Mouse (Mus musculus) mouse embryonic stem cell (cell line): ENCODE measurements around the gene 0610037L13Rik.

Experiments used
- in situ Hi-C, 2 experiments: fragments of 300-500 bp; cut with MboI; formaldehyde crosslinking; loops; 1 replicate in 1 of 2; 3 replicates in 1 of 2; pipeline ENCODE4 v1.14.3; 2019 to 2020; ENCODE audit warnings: low sequenced_read_pairs in 2 of 2, low pct_unique_long_range_greater_than_20kb in 1 of 2, mixed read lengths in 1 of 2; ENCODE audit not compliant: unreplicated experiment in 1 of 2

The 0610037L13Rik gene

GRCm38 (mm10) chr4:107889731-107890432 lies at the start of gene 0610037L13Rik:
TSS of gene 0610037L13Rik (plus strand) at chr4:107889813.
- in situ Hi-C loops: no loop called here

- in situ Hi-C loops: loop anchor here (5.0 kb wide), 2 partner anchors 76 to 111 kb away; no protein-coding TSS in a partner anchor
These were observed 45.9 kb upstream of the 0610037L13Rik start for GRCm38 (mm10) chr4:107843687-107844086.

- in situ Hi-C loops: loop anchor here (5.0 kb wide), 2 partner anchors 78 to 113 kb away; no protein-coding TSS in a partner anchor
These were observed 44.6 kb upstream of the 0610037L13Rik start for GRCm38 (mm10) chr4:107844971-107845370.

DNA sequence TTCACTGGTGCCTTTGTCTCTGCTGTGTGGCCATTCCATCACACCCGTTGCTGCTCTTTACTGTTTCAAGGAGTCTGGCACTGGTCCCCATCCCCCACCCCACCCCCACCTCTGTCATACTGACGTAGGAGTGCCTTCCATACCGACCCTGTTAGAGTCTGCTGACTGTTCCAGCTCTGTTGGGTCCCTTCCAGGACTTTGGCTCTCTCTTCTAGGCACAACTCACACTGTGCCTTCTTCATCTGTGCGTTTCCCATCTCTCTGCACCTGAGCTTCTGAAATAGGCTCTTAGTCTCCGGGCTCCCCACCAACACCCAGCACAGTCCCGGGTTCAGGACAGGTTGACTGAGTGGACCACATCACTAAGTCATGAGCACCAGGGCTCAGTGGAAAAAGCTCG lies 42.8 kb upstream of the 0610037L13Rik start:
- in situ Hi-C loops: no loop called here

- in situ Hi-C loops: no loop called here
These were observed 41.1 kb upstream of the 0610037L13Rik start for GRCm38 (mm10) chr4:107848546-107848945.

DNA sequence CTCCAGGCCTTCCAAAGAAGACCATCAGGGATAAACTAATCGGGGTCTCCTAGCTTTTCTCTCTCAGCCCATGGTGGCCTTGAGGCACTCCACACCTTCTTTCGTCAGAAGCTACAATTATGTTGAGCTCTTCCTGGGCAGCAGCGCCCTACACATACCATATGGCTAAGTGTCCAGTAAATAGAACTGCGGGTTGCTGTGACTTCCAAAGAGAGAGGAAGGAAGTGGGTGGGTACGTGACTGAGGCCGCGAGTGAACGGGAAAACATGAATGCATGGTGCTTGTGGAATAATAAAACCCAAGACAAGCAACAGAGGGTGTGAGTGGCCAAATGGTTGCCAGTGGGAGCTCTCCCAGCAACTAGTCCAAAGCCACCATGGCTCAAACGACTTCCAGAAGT lies 40.0 kb upstream of the 0610037L13Rik start:
- in situ Hi-C loops: loop anchor here in 1 of 2 experiments (10.0 kb wide), 1 partner anchor 115 kb away; no protein-coding TSS in a partner anchor

DNA sequence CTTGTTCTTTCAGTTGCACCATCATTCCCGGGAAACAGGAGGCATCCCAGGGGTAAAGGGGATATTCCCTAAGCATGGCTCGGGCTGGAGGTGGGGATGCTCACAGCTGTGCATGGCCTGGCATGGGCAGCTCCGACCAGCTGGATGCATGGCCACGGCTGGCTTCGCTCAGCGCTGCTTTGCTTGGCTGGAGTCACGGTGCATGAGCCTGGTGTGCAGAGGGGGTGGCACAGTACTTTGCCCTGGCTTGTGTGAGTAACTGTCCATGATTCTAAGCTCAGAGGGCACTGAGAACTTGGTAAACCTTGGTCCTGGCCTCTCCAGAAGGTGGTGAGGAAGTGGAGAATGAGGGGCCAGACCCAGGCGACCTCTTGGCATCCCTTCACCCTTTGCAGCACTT lies 39.5 kb upstream of the 0610037L13Rik start:
- in situ Hi-C loops: loop anchor here in 1 of 2 experiments (10.0 kb wide), 1 partner anchor 115 kb away; no protein-coding TSS in a partner anchor

DNA sequence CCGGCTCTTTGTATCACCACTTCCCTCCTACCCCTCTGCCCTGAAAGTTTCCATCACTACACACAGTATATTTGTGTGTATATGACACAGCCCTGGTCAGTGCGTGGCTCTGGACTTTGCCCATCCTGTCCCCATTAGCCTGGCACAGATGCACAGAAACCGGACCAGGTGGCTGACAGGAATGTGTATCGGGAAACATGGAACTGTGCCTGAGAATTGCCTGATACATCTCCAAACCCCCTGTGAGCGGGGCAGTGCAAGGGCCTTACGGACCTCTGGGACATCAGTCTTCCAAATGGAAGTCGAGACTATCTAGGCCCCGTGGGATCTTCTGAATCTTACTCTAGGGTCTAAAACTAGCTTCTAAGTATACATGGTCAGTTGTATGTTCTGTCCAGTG lies 36.3 kb upstream of the 0610037L13Rik start:
- in situ Hi-C loops: loop anchor here in 1 of 2 experiments (10.0 kb wide), 1 partner anchor 119 kb away; no protein-coding TSS in a partner anchor

GRCm38 (mm10) chr4:107853836-107854235 lies 35.8 kb upstream of the 0610037L13Rik start:
- in situ Hi-C loops: loop anchor here in 1 of 2 experiments (10.0 kb wide), 1 partner anchor 119 kb away; no protein-coding TSS in a partner anchor

DNA sequence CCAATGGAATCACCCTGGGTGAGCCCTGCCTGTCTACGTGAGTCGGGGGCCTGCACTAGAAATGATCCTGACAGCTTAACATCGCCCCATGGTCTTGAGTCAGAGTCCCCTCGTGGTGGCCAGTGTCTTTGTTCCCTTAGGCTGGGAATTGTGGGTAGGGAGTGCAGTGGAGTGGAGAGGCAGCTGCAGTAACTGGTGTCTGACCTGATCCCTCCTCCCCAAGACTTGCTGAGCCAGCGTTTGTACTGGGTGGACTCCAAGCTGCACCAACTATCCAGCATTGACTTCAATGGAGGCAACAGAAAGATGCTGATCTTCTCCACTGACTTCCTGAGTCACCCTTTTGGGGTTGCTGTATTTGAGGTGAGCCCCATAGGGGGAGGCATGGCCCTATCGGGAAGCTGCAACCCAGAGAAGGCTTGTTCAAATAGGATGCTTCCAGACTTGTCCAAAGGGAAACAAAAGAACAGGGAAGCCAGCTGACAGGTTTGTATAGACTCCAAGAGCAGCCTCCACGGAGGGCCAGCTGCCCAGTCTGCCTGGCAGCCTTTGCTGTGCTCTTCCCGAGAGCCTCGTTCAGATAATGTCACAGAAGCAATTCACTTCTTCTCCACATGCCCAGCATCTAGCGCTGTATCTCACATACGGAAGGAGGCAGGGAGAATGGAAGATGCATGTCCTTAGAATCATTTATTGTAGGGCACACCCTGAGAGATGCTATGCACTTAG lies 32.5 kb upstream of the 0610037L13Rik start:
- in situ Hi-C loops: loop anchor here in 1 of 2 experiments (10.0 kb wide), 1 partner anchor 122 kb away; no protein-coding TSS in a partner anchor

GRCm38 (mm10) chr4:107858995-107859394 lies 30.6 kb upstream of the 0610037L13Rik start:
- in situ Hi-C loops: loop anchor here in 1 of 2 experiments (10.0 kb wide), 1 partner anchor 124 kb away; no protein-coding TSS in a partner anchor

- in situ Hi-C loops: no loop called here
These were observed 24.7 kb upstream of the 0610037L13Rik start for GRCm38 (mm10) chr4:107864866-107865265.

GRCm38 (mm10) chr4:107879254-107880050 lies 10.2 kb upstream of the 0610037L13Rik start, which contains the start of gene Magoh:
TSS of gene Magoh (plus strand) at chr4:107879755.
- in situ Hi-C loops: no loop called here

DNA sequence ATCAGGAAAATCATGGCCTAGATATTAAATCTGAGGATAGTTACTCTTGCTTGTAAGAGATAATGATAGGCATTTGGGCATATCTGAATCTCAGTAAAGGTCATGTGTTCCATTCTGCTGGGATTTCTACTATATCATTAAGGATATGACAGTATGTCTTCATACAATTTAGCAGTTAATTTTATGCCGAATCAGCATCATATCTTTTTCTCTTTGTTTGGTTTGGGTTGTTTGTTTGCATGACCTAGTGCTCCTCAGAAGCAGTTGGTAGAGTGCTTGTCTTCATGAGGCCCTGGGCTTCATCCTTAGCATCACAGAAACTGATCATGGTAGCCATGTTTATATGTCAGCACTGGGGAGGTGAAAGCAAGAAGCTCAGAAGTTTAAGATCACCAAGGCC lies 8.0 kb upstream of the 0610037L13Rik start:
- in situ Hi-C loops: no loop called here

GRCm38 (mm10) chr4:107886371-107886770 lies 3.2 kb upstream of the 0610037L13Rik start:
- in situ Hi-C loops: no loop called here

GRCm38 (mm10) chr4:107889385-107889730 lies 255 bp upstream of the 0610037L13Rik start:
- in situ Hi-C loops: no loop called here

- in situ Hi-C loops: no loop called here
These were observed 3.0 kb downstream of the 0610037L13Rik start for GRCm38 (mm10) chr4:107892663-107893062.

DNA sequence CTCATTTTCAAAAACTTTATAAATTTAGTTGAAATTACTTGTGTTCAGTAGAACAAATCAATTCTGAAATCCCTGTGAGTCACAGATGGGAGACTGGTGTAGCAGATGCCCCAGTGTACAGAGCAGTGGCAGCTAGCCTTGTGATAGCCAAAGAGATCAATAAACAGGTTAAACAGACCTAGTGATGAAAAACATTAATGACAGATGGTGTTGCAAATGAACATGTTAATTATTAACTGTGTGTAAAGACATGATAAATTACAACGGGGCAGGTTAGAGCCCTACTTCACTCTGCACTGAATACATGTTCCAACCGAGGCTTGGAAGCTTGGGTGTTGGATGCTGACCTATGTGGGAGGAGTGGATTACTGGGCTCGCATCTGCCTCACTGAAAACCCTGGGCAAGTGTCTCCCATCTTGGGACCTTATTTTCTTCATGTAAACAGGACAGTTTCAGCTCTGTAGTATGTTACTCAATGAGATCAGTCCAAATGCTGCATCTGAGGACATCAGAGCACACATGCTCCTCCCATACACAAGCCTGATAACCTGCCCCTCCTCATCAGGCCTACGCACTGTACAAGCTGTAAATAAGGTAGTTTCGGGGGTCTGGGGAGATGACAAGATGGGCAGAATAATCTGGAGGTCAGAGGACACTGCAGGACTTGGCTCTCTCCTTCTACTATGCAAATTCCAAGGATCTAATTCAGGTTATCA lies 9.8 kb downstream of the 0610037L13Rik start:
- in situ Hi-C loops: no loop called here
